Mouse (Mus musculus): Measurements from ENCODE around the gene Lin28b.

Lin28b gene

GRCm38 (mm10) chr10:45485761-45486602 is at the start of gene Lin28b:
Gene Lin28b, minus strand, starts transcription at chr10:45486395.
- DNase-seq (ENCODE audit: low spot score in 2 of 2) = peak; percentile 22 to 63

- no peak for DNase-seq (ENCODE audit: low spot score in 2 of 2)
Measured at GRCm38 (mm10) chr10:45511764-45512163, 25.6 kb upstream of the Lin28b start.

DNA sequence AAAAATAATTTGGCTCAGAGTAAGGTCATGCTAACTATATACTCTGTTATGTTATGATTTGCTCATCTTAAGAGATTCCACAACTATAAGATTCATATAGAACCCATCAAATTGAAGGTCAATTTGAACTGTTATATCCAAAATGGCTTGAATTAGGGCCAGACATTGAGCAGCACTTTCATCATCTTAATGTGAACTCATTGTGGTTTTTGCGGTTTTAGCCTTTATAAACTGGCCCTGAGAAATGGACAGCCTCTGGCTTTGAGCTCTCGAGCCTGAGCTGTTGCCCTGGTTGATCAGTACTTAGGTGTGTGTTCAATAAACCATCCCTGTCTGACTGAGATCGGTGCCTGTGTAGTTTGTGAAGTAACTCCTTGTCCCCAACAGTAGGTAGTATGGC is 24.5 kb upstream of the Lin28b start:
- no peak for DNase-seq (ENCODE audit: low spot score in 2 of 2)

- DNase-seq (ENCODE audit: low spot score in 2 of 2) = no peak
Measured at GRCm38 (mm10) chr10:45500259-45500658, 14.1 kb upstream of the Lin28b start.

- peak in 1 of 2 experiments; percentile 6 for DNase-seq (ENCODE audit: low spot score in 2 of 2)
Measured at GRCm38 (mm10) chr10:45486603-45486946, 380 bp upstream of the Lin28b start.

GRCm38 (mm10) chr10:45485226-45485760 is 902 bp downstream of the Lin28b start:
- DNase-seq (ENCODE audit: low spot score in 2 of 2) = no peak

- no peak for DNase-seq (ENCODE audit: low spot score in 2 of 2)
Measured at GRCm38 (mm10) chr10:45483210-45483609, 3.0 kb downstream of the Lin28b start.

DNA sequence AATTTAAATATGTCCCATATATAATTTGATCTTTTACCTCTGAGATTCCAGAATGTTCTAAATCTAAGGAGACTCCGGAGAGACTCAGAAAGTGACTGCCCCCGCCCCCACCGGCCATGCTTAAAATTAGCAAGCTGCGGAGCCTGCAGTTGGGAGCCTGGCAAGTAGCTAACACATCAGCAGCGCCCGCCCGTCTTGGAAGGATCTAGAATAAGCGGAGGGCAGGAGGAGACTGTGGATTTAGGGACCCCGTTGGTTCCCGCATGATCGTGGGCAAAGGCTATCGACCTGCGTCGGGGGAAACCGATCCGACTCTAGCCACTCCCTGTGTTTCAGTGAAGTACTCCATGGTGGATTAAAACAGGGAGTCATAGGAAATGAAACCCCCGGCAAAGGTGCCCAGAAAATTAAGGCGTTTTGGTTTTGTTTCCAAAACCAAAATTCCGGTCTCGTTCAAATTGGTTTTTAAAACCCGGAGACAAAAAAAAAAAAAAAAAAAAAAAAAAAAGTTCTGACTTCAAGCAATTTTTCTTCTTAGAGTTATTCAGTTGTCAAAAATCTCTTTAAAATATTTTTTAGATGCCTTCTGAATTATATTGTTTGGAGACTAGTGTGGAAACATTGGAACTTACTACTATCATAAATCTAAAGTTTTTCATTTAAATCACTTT is 12.4 kb downstream of the Lin28b start:
- peak in 1 of 2 experiments; percentile 11 for DNase-seq (ENCODE audit: low spot score in 2 of 2)

DNA sequence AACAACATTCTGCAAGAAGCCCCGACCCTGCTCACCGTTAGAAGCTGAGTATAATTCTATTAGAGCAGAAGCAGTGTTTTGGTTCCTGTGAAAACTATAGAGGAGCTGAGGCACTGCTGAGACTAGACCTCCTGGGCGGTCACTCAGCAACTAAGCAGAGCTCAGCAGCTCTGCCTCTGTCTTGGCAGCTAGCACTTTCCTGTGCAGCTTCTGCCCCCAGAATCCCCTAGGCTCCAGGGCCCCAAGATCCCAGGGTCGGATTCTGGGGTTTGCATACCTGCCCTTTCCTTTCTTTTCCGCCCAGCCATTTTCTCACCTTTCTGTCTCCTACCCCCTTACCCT is 13.1 kb downstream of the Lin28b start:
- no peak for DNase-seq (ENCODE audit: low spot score in 2 of 2)

- DNase-seq (ENCODE audit: low spot score in 2 of 2) = no peak
Measured at GRCm38 (mm10) chr10:45472431-45473142, 13.6 kb downstream of the Lin28b start.

GRCm38 (mm10) chr10:45471321-45471720 is 14.9 kb downstream of the Lin28b start:
- no peak for DNase-seq (ENCODE audit: low spot score in 2 of 2)

DNA sequence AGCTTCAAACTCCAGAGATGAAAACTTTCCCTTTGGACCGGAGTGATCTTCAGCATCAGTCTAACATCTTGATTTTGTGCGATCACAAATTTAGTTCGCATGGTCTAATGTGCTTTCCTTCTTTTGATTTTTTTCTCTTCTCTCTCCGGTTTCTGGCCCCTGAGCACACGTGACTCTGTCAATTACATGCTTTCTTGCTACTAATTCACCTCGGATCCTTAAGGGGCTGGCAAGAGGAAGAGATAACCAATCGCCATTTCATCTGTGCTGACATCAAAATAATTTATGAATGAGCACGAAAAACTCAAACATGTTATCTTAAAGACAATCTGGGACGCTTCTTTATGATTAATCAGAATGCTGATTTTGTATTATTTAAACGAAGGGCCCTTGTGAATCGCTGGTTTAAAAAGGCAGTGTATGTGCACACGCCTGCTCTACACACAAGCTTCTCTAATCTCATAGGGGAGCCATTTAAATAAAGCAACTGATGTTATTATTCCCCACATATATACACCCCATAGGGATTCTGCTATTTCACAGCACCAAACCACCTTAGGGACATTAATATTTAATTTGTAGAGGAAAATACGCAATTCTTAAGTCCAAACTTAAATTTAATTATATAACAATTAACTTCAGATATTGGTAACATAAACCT is 16.0 kb downstream of the Lin28b start:
- DNase-seq (ENCODE audit: low spot score in 2 of 2) = no peak

- no peak for DNase-seq (ENCODE audit: low spot score in 2 of 2)
Measured at GRCm38 (mm10) chr10:45469027-45469996, 16.9 kb downstream of the Lin28b start.

- no peak for DNase-seq (ENCODE audit: low spot score in 2 of 2)
Measured at GRCm38 (mm10) chr10:45468180-45468915, 17.8 kb downstream of the Lin28b start.

DNA sequence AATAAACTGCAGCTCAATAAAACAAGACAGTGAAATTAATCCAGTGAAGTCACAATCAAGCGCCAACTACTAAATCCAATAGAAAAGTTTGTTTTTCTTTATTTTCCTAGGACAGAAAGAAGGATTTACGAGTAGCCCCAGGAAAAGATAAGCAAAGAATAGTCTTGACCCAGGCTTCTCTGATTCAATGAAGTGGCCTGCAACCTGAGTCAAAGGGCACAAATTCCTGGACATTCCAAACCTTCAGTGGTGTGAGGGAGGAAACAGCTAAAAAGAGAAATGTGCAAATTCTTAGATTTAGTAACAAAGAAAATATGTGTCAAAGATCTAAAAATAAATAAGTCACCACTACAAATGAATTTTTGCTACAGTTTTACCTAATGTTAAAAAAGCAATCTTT is 27.6 kb downstream of the Lin28b start:
- DNase-seq (ENCODE audit: low spot score in 2 of 2) = no peak

DNA sequence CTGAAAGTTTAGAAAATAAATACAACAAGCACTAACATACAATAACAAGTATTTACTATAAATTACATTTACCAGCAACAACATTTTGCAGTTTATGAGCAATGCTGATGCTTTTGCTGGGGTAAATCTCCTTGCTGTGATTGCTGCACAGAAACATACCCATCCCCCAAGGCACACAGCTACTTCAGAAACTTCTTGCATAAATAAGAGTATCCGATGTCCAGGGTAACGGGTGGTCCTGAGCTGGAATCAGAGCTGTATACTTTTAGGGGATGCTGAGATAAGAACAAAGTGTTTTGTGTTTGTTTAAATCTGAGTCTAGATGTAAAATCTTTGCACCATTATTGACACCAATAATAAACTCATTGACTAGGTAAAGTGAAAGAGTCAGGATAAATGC is 28.1 kb downstream of the Lin28b start:
- no peak for DNase-seq (ENCODE audit: low spot score in 2 of 2)

DNA sequence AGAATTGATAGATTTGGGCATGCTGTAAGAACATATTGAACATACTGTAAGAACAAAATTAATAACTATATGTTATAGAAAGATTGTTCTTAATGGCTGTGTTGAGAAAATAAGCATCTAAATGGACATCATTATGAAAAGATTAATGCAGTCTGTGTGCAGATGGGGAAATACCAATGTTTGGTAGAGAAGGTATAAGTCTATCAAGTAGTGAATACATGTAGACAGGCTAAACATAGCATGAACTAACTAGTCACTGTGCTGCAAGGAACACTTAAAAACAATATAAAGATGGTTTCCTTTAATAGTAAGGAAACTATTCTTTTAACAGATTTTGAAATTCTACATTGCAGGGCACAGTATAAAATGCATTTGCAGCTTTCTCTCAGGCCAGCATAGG is 39.6 kb downstream of the Lin28b start:
- DNase-seq (ENCODE audit: low spot score in 2 of 2) = no peak

- no peak for DNase-seq (ENCODE audit: low spot score in 2 of 2)
Measured at GRCm38 (mm10) chr10:45446215-45446614, 40.0 kb downstream of the Lin28b start.

DNA sequence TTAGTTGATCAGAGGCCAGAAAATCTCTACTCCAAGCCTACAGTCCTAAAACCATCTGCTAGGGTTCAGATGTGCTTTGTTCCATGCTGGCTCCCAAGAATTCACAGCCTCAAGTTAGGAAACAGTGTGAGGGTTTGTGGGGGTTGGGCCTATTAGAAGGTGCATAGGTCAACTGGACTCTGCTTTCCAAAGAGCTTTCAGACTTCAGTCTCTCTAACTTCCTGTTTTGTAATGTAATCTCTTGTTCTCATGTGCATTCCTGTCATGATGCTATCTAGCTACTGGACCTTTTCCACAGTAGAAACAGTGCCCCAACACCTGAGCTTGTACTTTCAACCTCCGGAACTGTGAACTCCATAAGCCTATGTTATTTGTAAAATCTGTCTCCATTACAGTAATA is 63.8 kb downstream of the Lin28b start:
- no peak for DNase-seq (ENCODE audit: low spot score in 2 of 2)

DNA sequence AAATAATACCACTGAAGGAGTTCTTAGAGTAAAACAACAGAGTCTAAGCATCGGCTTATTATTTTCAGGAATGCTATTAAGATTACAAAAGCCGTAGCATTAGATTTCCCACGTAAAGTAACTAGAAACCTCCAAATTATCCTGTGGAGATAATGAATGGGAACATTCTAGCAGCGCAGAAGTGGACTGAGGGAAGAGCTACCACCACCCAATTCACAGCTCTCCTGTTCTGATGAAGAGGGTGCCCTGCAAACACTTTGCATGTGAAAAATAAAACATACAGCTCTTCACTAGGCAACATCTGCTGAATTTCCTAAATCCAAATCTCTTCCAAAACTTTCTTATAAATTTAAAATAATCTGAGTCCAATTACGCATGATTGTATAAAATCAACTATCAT is 74.1 kb downstream of the Lin28b start:
- DNase-seq (ENCODE audit: low spot score in 2 of 2) = no peak
